Mouse (Mus musculus) bone marrow macrophage, adult 2 months (primary cell): Measurements from ENCODE around the gene Myof.

Experiments used
- CTCF ChIP-seq: IDR thresholded peaks from 2 replicates; pipeline ENCODE4 v1.5.1; 2012; ENCODE audit warnings: low read depth, mild to moderate bottlenecking, low read length, moderate library complexity
- POLR2A ChIP-seq: IDR thresholded peaks from 2 replicates; pipeline ENCODE4 v1.6.1; 2012; ENCODE audit warnings: mild to moderate bottlenecking, low read depth, low read length, borderline replicate concordance

DNA sequence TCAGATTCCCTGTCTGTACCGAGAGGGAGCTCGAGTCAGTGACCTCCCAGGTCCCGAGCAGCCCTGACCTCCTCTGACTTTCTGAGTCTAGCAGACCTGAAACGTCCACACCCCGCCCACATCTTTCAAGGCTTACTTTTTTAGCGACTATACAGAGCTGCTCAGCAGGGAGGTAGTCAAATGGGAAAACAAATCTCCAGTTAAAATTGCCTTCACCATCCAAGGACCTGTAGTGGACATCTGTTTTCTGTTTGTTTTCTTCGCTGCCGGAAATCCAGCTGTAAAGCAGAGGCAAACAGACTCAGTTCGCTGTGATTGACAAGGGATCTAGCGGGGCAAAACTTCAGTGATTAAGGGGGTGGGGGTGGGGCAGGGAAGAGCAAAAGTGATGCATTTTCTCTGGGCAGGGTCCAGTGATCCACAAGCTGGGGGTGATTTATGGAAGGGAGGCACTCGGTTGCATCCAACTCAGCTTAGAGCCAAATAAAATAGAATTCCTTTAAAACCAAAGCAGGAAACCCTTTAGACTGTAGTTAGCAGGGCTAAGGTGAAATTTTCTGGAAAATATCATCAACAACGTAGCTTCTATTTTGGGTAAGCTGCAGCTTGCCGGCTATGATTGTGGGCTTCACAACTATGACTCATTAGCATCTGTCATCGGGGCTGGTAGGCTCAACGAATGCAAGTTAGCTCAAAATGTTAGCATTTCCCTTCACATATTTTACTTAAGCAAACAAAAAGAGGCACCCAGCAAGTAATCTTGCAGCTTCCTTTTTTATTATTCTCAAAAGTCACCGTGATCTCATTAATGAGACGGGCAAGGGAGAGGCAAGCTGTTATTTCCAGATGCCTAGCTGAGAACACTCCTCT lies 135.7 kb downstream of the Myof start:
- TF ChIP-seq POLR2A (no peak), CTCF (no peak)
